Mouse (Mus musculus) lung, postnatal 14 days (tissue): ENCODE data around the gene Galnt10.

Experiments used
- DNase-seq: peaks from one replicate; pipeline ENCODE4 v3.0.0; 2021

Gene Galnt10

GRCm38 (mm10) chr11:57692726-57693125, 47.5 kb downstream of the Galnt10 start:
- DNase-seq = no peak

GRCm38 (mm10) chr11:57694486-57694885, 49.2 kb downstream of the Galnt10 start:
- DNase-seq = no peak

- DNase-seq = no peak
These were observed 51.0 kb downstream of the Galnt10 start for GRCm38 (mm10) chr11:57696207-57696676.

DNA sequence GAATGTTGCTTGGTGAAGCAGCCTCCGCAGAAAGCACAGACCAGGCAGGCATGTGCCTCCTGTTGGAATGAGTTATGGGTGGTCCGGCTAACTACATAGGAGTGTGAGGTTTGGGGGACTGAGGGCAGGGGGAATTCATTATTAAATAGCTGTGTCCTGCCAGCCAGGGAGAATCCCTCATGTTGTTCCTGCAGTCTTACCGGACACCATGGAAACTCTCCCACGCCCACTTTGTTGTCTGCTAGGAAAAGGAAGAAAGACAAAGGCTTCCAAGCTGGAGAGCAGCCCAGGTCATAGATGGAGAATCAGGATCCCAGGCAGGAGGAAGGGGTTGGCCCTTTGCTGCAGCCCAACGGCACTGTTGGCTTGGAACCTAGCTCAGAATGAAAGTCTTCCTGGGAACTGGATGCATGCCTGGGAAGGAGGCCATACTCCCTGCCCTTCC, 51.6 kb downstream of the Galnt10 start:
- peak; percentile 52 for DNase-seq

GRCm38 (mm10) chr11:57700114-57700513, 54.9 kb downstream of the Galnt10 start:
- DNase-seq = no peak

GRCm38 (mm10) chr11:57701193-57701925, 56.1 kb downstream of the Galnt10 start:
- DNase-seq = no peak

GRCm38 (mm10) chr11:57701956-57702355, 56.7 kb downstream of the Galnt10 start:
- no peak for DNase-seq

DNA sequence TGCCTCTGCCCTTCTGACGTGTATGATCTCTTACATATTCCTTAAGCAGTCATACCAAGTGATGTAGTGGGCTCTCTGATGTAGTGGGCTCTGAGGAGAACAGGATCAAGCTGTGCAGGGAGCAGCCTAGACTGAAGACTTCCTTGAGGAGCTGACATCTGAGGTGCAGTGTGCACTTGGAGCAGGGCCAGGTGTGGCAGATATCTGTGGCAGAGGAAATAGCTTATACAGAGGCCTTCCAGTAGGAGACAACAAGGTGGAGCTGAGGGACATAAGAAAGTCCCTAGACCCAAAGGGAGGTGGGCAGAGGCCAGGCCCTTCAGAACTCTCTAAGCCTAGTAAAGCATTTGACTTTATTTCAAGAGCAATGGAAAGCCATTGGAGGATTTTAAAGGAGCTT, 61.4 kb downstream of the Galnt10 start:
- DNase-seq = no peak

GRCm38 (mm10) chr11:57707114-57707798, 62.0 kb downstream of the Galnt10 start:
- DNase-seq = no peak

GRCm38 (mm10) chr11:57708174-57709154, 63.2 kb downstream of the Galnt10 start:
- no peak for DNase-seq

GRCm38 (mm10) chr11:57713960-57714359, 68.7 kb downstream of the Galnt10 start:
- DNase-seq = no peak

GRCm38 (mm10) chr11:57716721-57717120, 71.5 kb downstream of the Galnt10 start:
- DNase-seq = no peak

DNA sequence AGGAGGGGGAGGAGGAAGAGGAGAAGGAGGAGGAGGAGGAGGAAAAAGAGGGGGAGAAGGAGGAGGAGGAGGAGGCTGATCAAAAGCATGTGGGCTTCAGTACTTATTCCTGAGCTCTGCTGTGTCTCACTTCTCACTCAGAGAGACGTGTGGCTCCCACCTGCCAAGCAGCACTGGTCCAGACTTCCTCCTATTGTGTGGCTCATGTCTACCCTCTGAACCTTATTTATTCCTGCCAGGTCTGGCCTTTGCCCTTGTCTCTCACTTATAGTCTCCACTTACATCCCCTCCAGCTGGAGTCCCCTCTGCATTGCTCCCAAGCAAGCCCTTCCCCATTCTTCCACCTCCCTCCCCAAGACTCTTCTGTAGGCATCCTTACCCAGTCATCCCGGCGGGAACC, 72.2 kb downstream of the Galnt10 start:
- no peak for DNase-seq

DNA sequence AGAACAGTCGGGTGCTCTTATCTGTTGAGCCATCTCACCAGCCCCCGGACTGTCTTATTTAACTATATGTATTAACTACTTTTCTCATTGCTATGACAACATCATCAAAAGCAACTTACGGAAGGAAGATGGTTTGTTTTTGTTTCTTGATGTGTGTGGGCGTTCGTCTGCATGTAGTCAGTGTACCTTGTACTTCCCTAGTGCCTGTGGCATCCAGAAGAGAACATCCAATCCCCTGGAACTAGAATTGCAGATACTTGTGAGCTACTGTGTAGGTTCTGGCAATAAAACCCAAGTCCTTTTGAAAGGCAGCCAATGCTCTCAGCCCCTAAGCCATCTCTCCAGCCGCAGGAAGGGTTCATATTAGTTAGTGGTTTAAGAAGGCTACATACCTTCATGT, 72.8 kb downstream of the Galnt10 start:
- DNase-seq = no peak

DNA sequence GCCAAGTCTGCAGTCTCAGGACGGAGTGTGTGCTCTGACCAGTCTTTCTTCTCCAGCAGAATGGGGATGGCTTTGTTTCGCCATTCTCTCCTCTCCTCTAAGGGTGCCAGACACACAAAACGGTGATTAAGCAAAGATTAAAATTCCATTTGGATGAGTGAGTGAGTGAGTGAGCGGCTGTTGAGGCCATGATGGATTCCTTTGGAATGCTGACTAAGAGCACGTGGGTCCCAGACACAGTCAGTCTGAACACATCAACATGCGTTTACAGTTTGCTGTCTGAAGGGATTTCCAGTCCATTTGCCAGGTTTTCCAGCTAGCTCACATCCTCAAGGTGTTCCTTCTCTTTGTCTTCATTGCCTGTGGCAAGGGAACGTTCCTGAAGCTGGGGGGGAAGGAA, 74.4 kb downstream of the Galnt10 start:
- DNase-seq = peak; percentile 13

DNA sequence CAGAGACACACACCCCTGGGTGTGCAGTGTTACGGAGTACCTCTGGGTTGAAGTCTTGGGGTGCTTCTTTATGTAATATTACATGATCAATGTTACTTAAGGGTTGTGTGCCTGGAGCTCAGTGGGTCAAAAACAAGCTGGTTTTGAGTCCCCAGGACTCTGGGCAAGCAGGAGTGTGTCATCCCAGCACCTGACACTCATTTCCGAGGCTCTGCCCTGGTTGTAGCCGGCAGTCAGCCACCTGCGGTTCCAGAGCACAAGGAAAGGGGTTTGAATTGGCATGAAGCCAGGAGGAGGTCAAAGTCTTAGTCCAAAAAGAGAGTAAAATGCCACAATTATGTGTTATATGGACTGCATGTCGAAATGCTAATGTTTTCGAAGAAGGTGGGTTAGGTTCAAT, 74.8 kb downstream of the Galnt10 start:
- DNase-seq = no peak

DNA sequence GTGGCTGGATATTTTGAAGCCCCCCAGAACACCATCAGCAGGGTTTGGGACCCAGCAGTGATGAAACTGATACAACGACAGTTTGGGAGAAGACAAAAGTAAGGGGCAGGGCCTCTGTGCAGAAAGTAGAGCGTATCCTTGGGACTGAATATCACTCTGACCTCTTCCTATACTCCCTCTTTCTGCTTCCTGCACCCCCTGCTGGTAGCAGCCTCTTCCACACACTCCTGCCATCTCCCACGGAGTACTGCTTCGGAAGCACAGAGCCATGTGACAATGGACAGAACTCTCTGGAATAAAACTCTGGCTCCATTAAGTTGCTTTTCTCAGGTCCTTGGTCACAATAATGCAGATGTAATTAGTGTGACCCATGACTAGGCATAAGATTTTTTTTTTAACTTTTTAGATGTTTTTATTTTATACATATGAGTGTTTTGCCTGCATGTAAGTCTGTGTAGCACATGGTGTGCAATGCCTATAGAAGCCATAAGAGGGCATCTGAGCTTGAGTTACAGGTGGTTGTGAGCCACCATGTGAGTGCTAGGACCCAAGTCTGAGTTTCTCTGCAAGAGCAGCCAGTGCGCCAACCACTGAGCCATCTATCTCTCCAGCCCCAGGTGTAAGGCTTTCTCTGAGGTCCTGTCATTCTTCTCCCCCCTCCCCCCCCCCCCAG, 79.7 kb downstream of the Galnt10 start:
- DNase-seq = peak; percentile 44

DNA sequence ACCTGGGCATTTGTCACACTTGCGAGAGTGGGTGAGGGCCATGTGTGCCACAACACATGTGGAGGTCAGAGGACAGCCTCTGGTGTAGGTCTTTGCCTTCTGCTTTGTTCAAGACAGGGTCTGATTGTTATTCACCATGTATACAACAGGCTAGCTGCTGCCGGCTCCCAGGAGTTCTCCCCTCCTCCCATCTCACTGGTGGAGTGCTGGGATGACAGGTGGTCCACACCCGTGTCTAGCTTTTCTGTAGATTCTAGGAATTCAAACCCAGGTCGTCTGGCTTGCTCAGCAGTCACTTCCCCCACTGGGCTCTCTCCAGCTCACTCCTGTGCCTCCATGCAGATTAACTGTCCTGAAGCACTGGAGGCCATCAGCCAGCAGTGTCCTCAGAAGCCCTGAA, 80.7 kb downstream of the Galnt10 start:
- no peak for DNase-seq

- DNase-seq = peak; percentile 50
These were observed 82.2 kb downstream of the Galnt10 start for GRCm38 (mm10) chr11:57727303-57727969.

DNA sequence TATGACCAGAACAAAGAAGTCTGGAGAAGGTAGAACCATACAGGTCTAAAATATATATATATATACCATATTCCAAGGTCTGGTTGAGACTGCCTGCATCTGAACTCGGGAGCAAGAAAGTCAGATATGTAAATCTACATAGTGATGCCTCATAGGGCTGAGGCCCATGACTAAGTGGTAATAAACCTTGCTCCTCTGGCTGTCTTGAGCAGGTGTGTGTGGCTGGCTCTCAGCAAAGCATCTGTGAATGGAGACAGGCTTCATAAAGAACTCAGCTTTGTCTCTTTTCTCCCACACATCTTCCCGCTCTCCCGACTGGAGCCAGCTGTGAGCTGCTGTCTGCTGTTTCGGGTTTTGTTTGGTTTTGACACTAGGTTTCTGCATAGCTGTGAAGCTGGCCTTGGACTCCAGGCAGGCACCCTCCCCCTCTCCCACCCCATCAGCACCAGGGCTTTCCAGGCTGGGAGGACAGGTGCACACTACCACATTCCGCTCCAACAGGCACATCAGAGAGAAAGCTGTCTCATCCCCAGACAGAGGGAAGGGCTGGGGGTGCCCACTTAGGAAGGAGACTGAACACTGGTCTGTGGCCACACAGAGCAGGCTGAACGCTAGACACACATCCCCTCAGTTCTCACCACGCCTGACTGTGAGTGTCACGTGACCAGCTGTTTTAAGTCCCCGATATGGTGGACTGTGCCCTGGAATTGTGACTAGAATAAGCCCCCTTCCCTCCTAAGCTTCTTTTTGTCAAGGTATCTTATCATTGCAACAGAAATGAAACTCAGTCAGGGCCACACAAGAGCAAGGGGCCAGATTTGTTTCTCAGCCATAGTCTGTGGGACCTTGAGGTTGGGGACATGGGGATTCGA, 87.4 kb downstream of the Galnt10 start:
- DNase-seq = no peak
